Mouse (Mus musculus) midbrain, embryonic 14.5 days (tissue): ENCODE data around the gene Stk11. TPM values are rescaled to one million over a fixed set of nuclear protein-coding genes. Genes with fewer than 3 reads are reported as not detected.
A peak's percentile ranks its signal among the peaks of the same experiment; 100 is the strongest.

Source experiments
- ATAC-seq: fragments of 200-750 bp; cut with Nextera tagmentation; 2 replicates; pipeline ENCODE4 v1.8.0; 2017; ENCODE audit warnings: moderate number of reproducible peaks, moderate library complexity; ENCODE audit not compliant: low FRiP score, low TSS enrichment
- DNase-seq: peaks from one replicate; pipeline ENCODE4 v3.0.0-alpha.2; 2015
- H3K27ac ChIP-seq: fragments of 300-500 bp; sonication (generic); replicated peaks from 2 replicates; pipeline ENCODE4 v1.5.1; 2014; ENCODE audit warnings: mild to moderate bottlenecking, low read depth, low read length, moderate library complexity
- H3K27me3 ChIP-seq: fragments of 300-500 bp; sonication (generic); 2 replicates; pipeline ENCODE4 v1.6.1; 2014; ENCODE audit warnings: low read length, control low read depth, mixed read lengths; ENCODE audit not compliant: control insufficient read depth, insufficient read depth
- H3K36me3 ChIP-seq: fragments of 300-500 bp; sonication (generic); 2 replicates; pipeline ENCODE4 v1.6.1; 2014; ENCODE audit warnings: low read length, control low read depth; ENCODE audit not compliant: control insufficient read depth, insufficient read depth
- H3K4me1 ChIP-seq: fragments of 300-500 bp; sonication (generic); 2 replicates; pipeline ENCODE4 v1.6.1; 2014; ENCODE audit warnings: mild to moderate bottlenecking, antibody characterized with exemption, low read length, control low read depth; ENCODE audit not compliant: control insufficient read depth, insufficient read depth
- H3K4me2 ChIP-seq: fragments of 300-500 bp; sonication (generic); 2 replicates; pipeline ENCODE4 v1.6.1; 2014; ENCODE audit warnings: mild to moderate bottlenecking, low read length, moderate library complexity
- H3K4me3 ChIP-seq: fragments of 300-500 bp; sonication (generic); replicated peaks from 2 replicates; pipeline ENCODE4 v1.5.1; 2014; ENCODE audit warnings: low read depth, low read length
- H3K9ac ChIP-seq: fragments of 300-500 bp; sonication (generic); replicated peaks from 2 replicates; pipeline ENCODE4 v1.6.1; 2014; ENCODE audit warnings: mild to moderate bottlenecking, low read length, moderate library complexity
- H3K9me3 ChIP-seq: fragments of 300-500 bp; sonication (generic); 2 replicates; pipeline ENCODE4 v1.6.1; 2016; ENCODE audit warnings: low read length, control low read depth, mixed read lengths; ENCODE audit not compliant: control insufficient read depth
- WGBS: fragments of 180-500 bp; shearing (Covaris S2); extraction: QIAGEN DNeasy Blood & Tissue Kit; methylation state at CpG from one replicate; pipeline ENCODE4 v1.1.7; 2014; 5-methylcytosine and 5-hydroxymethylcytosine counted together
- polyA plus RNA-seq: library from polyadenylated mRNA; unstranded; fragments of >200 nt; fragmentation: Nextera tagmentation; extraction: Ambion mirVana; gene quantifications from 2 replicates; pipeline ENCODE4 v1.2.1, GENCODE M21; 2014

The Stk11 gene
- polyA plus RNA-seq, 1 experiment from 2014 or later: 26.5 TPM

GRCm38 (mm10) chr10:80159021-80159560 is 43.5 kb downstream of the Stk11 start:
- Histone ChIP-seq H3K27me3 (no peaks in the 10 kb centered on the region), H3K36me3 (peaks cover 42% of the 10 kb centered on the region), H3K27ac (peak overlapping the region; percentile 91), H3K4me3 (peak overlapping the region; percentile 38), H3K9me3 (no peaks in the 10 kb centered on the region), H3K9ac (peak overlapping the region; percentile 47), H3K4me1 (peaks cover 39% of the 10 kb centered on the region), H3K4me2 (peak overlapping the region; percentile 75)
- ATAC-seq: peak; percentile 52; the same call in 1 of the 2 replicates
- WGBS: 5% methylated on average over 12 of the region's 12 CpGs
- peak; percentile 74 for DNase-seq

GRCm38 (mm10) chr10:80159561-80160454 is 44.2 kb downstream of the Stk11 start:
- peaks cover 40% of the 10 kb centered on the region for H3K4me1 ChIP-seq
- WGBS: under 1% methylated on average over 55 of the region's 55 CpGs
- ATAC-seq: peak; percentile 88

GRCm38 (mm10) chr10:80160455-80161371 is 45.1 kb downstream of the Stk11 start:
- no peak for DNase-seq
- Histone ChIP-seq H3K4me3 (peak overlapping the region; percentile 38), H3K9ac (peak overlapping the region; percentile 39; the same call in 1 of the 2 replicates), H3K36me3 (peaks cover 26% of the 10 kb centered on the region), H3K27ac (peak overlapping the region; percentile 41), H3K9me3 (no peaks in the 10 kb centered on the region), H3K4me1 (peaks cover 41% of the 10 kb centered on the region), H3K27me3 (no peaks in the 10 kb centered on the region), H3K4me2 (peak overlapping the region; percentile 75)
- no peak for ATAC-seq
- WGBS: 2% methylated on average over 33 of the region's 33 CpGs

More at GRCm38 (mm10) chr10:80159561-80160454, 44.2 kb downstream of the Stk11 start:
- Histone ChIP-seq H3K27me3 (no peaks in the 10 kb centered on the region), H3K9ac (peak overlapping the region; percentile 47), H3K4me2 (peak overlapping the region; percentile 75), H3K27ac (peak overlapping the region; percentile 91), H3K36me3 (peaks cover 35% of the 10 kb centered on the region), H3K9me3 (no peaks in the 10 kb centered on the region), H3K4me3 (peak overlapping the region; percentile 38)
- peak; percentile 100 for DNase-seq

GRCm38 (mm10) chr10:80161522-80162242 is 46.1 kb downstream of the Stk11 start:
- H3K4me1 ChIP-seq: peaks cover 45% of the 10 kb centered on the region
- no peak overlapping the region for H3K27ac ChIP-seq
- DNase-seq (no peak), ATAC-seq (no peak)
- peaks cover 16% of the 10 kb centered on the region for H3K36me3 ChIP-seq
- WGBS: 12% methylated on average over 7 of the region's 7 CpGs
- no peaks in the 10 kb centered on the region for H3K27me3 ChIP-seq
- no peaks in the 10 kb centered on the region for H3K9me3 ChIP-seq
- no peak overlapping the region for H3K4me2 ChIP-seq
- H3K4me3 ChIP-seq: no peak overlapping the region
- no peak overlapping the region for H3K9ac ChIP-seq

GRCm38 (mm10) chr10:80162243-80162608 is 46.6 kb downstream of the Stk11 start:
- no peak for ATAC-seq
- Histone ChIP-seq H3K27ac (no peak overlapping the region), H3K27me3 (no peaks in the 10 kb centered on the region), H3K4me1 (peaks cover 45% of the 10 kb centered on the region), H3K9ac (no peak overlapping the region), H3K4me2 (no peak overlapping the region), H3K9me3 (no peaks in the 10 kb centered on the region), H3K4me3 (no peak overlapping the region), H3K36me3 (peaks cover 11% of the 10 kb centered on the region)
- DNase-seq: no peak
- 71% methylated on average over 3 of the region's 3 CpGs for WGBS

- Histone ChIP-seq H3K27ac (no peak overlapping the region), H3K4me3 (no peak overlapping the region), H3K9me3 (no peaks in the 10 kb centered on the region), H3K9ac (no peak overlapping the region), H3K4me2 (no peak overlapping the region; the same call in 1 of the 2 replicates), H3K27me3 (no peaks in the 10 kb centered on the region), H3K36me3 (peaks cover 6% of the 10 kb centered on the region; the same call in 1 of the 2 replicates), H3K4me1 (peaks cover 42% of the 10 kb centered on the region)
- 85% methylated on average over 6 of the region's 6 CpGs for WGBS
- no peak for ATAC-seq
- no peak for DNase-seq
Observed at GRCm38 (mm10) chr10:80162716-80163299, 47.2 kb downstream of the Stk11 start.

GRCm38 (mm10) chr10:80163721-80164120 is 48.1 kb downstream of the Stk11 start:
- no peak for DNase-seq
- ATAC-seq: no peak
- Histone ChIP-seq H3K36me3 (peaks cover 1% of the 10 kb centered on the region; the same call in 1 of the 2 replicates), H3K27ac (no peak overlapping the region), H3K9ac (peak overlapping the region; percentile 57; the same call in 1 of the 2 replicates), H3K4me2 (peak overlapping the region; percentile 81), H3K27me3 (no peaks in the 10 kb centered on the region), H3K4me3 (no peak overlapping the region), H3K4me1 (peaks cover 42% of the 10 kb centered on the region), H3K9me3 (no peaks in the 10 kb centered on the region)
- 76% methylated on average over 8 of the region's 8 CpGs for WGBS
